Mouse (Mus musculus) T-helper 2 cell (primary cell): ENCODE results near the gene Riox1.
"Not testable (repeated sequence)": the region's sequence is repeated elsewhere in the genome, so short reads cannot be mapped to it uniquely, and the experiment has no call there.

ENCODE experiments used
- in situ Hi-C: fragments of 300-600 bp; cut with MboI, MseI; formaldehyde crosslinking; loops from one replicate; pipeline ENCODE4 v1.15.1; 2025; ENCODE audit warnings: high pct_unique_total_duplicates

The Riox1 gene

GRCm38 (mm10) chr12:83949776-83950492, 474 bp upstream of the Riox1 start:
- in situ Hi-C loops: no loop called here

- in situ Hi-C loops: no loop called here
Observed at GRCm38 (mm10) chr12:83950840-83951701, 663 bp downstream of the Riox1 start.

GRCm38 (mm10) chr12:83951711-83952575, 1.5 kb downstream of the Riox1 start:
- in situ Hi-C loops: no loop called here

GRCm38 (mm10) chr12:83958278-83958677, 7.9 kb downstream of the Riox1 start:
- in situ Hi-C loops: no loop called here

GRCm38 (mm10) chr12:83965235-83965634, 14.8 kb downstream of the Riox1 start:
- in situ Hi-C loops: loop anchor here (5.0 kb wide), 1 partner anchor 42 kb away; the partner anchor contains the start of gene Acot1

- in situ Hi-C loops: loop anchor here (5.0 kb wide), 1 partner anchor 90 kb away; no protein-coding TSS in a partner anchor
Observed at GRCm38 (mm10) chr12:83972117-83972516, 21.7 kb downstream of the Riox1 start.

- in situ Hi-C loops: no loop called here
Observed at GRCm38 (mm10) chr12:83978862-83979261, 28.5 kb downstream of the Riox1 start.

GRCm38 (mm10) chr12:83981615-83982014, 31.2 kb downstream of the Riox1 start:
- in situ Hi-C loops: no loop called here

GRCm38 (mm10) chr12:83984752-83985151, 34.3 kb downstream of the Riox1 start, which contains the start of gene Heatr4:
Gene Heatr4 (minus strand): TSS chr12:83984852.
- in situ Hi-C loops: no loop called here

GRCm38 (mm10) chr12:83987242-83987582, 36.8 kb downstream of the Riox1 start:
- in situ Hi-C loops: no loop called here

GRCm38 (mm10) chr12:83987583-83988441, 37.4 kb downstream of the Riox1 start, which contains the start of gene Acot2:
Gene Acot2 (plus strand): TSS chr12:83987861.
- in situ Hi-C loops: no loop called here

GRCm38 (mm10) chr12:83988483-83988882, 38.1 kb downstream of the Riox1 start:
- in situ Hi-C loops: no loop called here

- in situ Hi-C loops: no loop called here
Observed at GRCm38 (mm10) chr12:83989378-83989777, 39.0 kb downstream of the Riox1 start.

GRCm38 (mm10) chr12:83997221-83997620, 46.8 kb downstream of the Riox1 start:
- in situ Hi-C loops: no loop called here

- in situ Hi-C loops: no loop called here
Observed at GRCm38 (mm10) chr12:83998341-83999107, 48.1 kb downstream of the Riox1 start.

- in situ Hi-C loops: not testable (repeated sequence)
Observed at GRCm38 (mm10) chr12:83999237-83999636, 48.8 kb downstream of the Riox1 start.

- in situ Hi-C loops: no loop called here
Observed at GRCm38 (mm10) chr12:84000418-84000817, 50.0 kb downstream of the Riox1 start.
